17 mouse cellular contexts compared by ENCODE assay signal in genomic region chr10:88552738-88553137, GRCm38 (mm10). TPM values are rescaled to one million over a fixed set of nuclear protein-coding genes. Genes with fewer than 3 reads are reported as not detected.
DNase-seq lines count a peak whose midpoint lies in the region; ATAC-seq and TF ChIP-seq lines count a peak whose summit lies in the region.
"Had no signal": no experiment of that assay in that cellular context is flagged by ENCODE, and none has a peak within 500 bp of the region (broad histone marks: within the 10 kb centered on the region; RNA-seq: fewer than 3 reads in every experiment).

No protein-coding gene starts in this region.

- no peaks in the 10 kb centered on the region for H3K4me1 ChIP-seq in forebrain, postnatal 0 days (ENCODE audit: insufficient read depth)
- H3K4me1 ChIP-seq in forebrain, embryonic 12.5 days: no peaks in the 10 kb centered on the region
- H3K4me1 ChIP-seq in liver, postnatal 0 days (ENCODE audit: insufficient read depth): no peaks in the 10 kb centered on the region
- no peaks in the 10 kb centered on the region for H3K4me1 ChIP-seq in liver, embryonic 12.5 days
- no peaks in the 10 kb centered on the region for H3K4me1 ChIP-seq in stomach, postnatal 0 days (replicated peaks; ENCODE audit: control insufficient read depth, insufficient read depth)
- H3K4me1 ChIP-seq: embryonic facial prominence, embryonic 15.5 days; forebrain, embryonic 13.5 days; midbrain, embryonic 12.5 days had no signal

- no peak overlapping the region for H3K4me3 ChIP-seq in forebrain, postnatal 0 days (ENCODE audit: low read depth, low read length)
- H3K4me3 ChIP-seq in forebrain, embryonic 12.5 days (replicated peaks): no peak overlapping the region
- no peak overlapping the region for H3K4me3 ChIP-seq in liver, postnatal 0 days (ENCODE audit: low read depth, low read length)
- no peak overlapping the region for H3K4me3 ChIP-seq in liver, embryonic 12.5 days
- H3K4me3 ChIP-seq in stomach, postnatal 0 days (ENCODE audit: low read depth, low read length): no peak overlapping the region
- H3K4me3 ChIP-seq: embryonic facial prominence, embryonic 15.5 days; forebrain, embryonic 13.5 days; heart, embryonic 10.5 days; midbrain, embryonic 12.5 days had no signal

- no peak overlapping the region for H3K9ac ChIP-seq in forebrain, postnatal 0 days
- H3K9ac ChIP-seq in forebrain, embryonic 12.5 days: no peak overlapping the region
- no peak overlapping the region for H3K9ac ChIP-seq in liver, postnatal 0 days (replicated peaks)
- H3K9ac ChIP-seq in liver, embryonic 12.5 days: no peak overlapping the region
- H3K9ac ChIP-seq in stomach, postnatal 0 days (ENCODE audit: low read length): no peak overlapping the region
- H3K9ac ChIP-seq: embryonic facial prominence, embryonic 15.5 days; forebrain, embryonic 13.5 days; midbrain, embryonic 12.5 days had no signal

- no peak overlapping the region for H3K4me2 ChIP-seq in forebrain, postnatal 0 days (ENCODE audit: low read depth)
- H3K4me2 ChIP-seq in forebrain, embryonic 12.5 days: no peak overlapping the region
- no peak overlapping the region for H3K4me2 ChIP-seq in liver, postnatal 0 days (ENCODE audit: low read depth, low read length)
- no peak overlapping the region for H3K4me2 ChIP-seq in liver, embryonic 12.5 days
- no peak overlapping the region for H3K4me2 ChIP-seq in stomach, postnatal 0 days (replicated peaks; ENCODE audit: low read depth)
- H3K4me2 ChIP-seq: embryonic facial prominence, embryonic 15.5 days; forebrain, embryonic 13.5 days; midbrain, embryonic 12.5 days had no signal

- no peak for DNase-seq in forebrain, postnatal 0 days
- no peak for DNase-seq in liver, postnatal 0 days
- peak; percentile 21 for DNase-seq in R1 (ENCODE audit: low read depth, low spot score)
- DNase-seq in stomach, postnatal 0 days (ENCODE audit: low spot score): no peak
- DNase-seq in kidney, postnatal 14 days: no peak
- DNase-seq in urinary bladder, adult 18-20 months (ENCODE audit: low spot score in 2 of 2): no peak
- DNase-seq: cerebellum, adult 11-12 months; heart, postnatal 4 days; kidney, postnatal 4 days; lung, postnatal 10 days had no signal

- TF ChIP-seq CTCF in forebrain, postnatal 0 days (IDR thresholded peaks at IDR 0.05; ENCODE audit: low read depth): 0 out of 2 replicates have a peak, but pooled peaks have one; percentile 18
- peak; percentile 19; the same call in 1 of the 2 replicates for TF ChIP-seq CTCF in liver, postnatal 0 days (IDR thresholded peaks at IDR 0.05; ENCODE audit: low read depth)
- peak; percentile 41 for TF ChIP-seq CTCF in stomach, postnatal 0 days (IDR thresholded peaks at IDR 0.05; ENCODE audit: low read depth)

- no peaks in the 10 kb centered on the region for H3K27me3 ChIP-seq in forebrain, postnatal 0 days (ENCODE audit: insufficient read depth, low read length)
- H3K27me3 ChIP-seq in forebrain, embryonic 12.5 days: no peaks in the 10 kb centered on the region
- no peaks in the 10 kb centered on the region for H3K27me3 ChIP-seq in liver, postnatal 0 days (ENCODE audit: insufficient read depth, low read length)
- H3K27me3 ChIP-seq in liver, embryonic 12.5 days (replicated peaks): no peaks in the 10 kb centered on the region
- H3K27me3 ChIP-seq in stomach, postnatal 0 days (ENCODE audit: control insufficient read depth, insufficient read depth, low read length): no peaks in the 10 kb centered on the region
- H3K27me3 ChIP-seq: embryonic facial prominence, embryonic 15.5 days; forebrain, embryonic 13.5 days; midbrain, embryonic 12.5 days had no signal

- 95% methylated on average over 2 of the region's 2 CpGs for WGBS in forebrain, postnatal 0 days
- 97% methylated on average over 2 of the region's 2 CpGs for WGBS in forebrain, embryonic 12.5 days
- 79% methylated on average over 2 of the region's 2 CpGs for WGBS in liver, postnatal 0 days (ENCODE audit: insufficient replicate concordance)
- WGBS in liver, embryonic 12.5 days (ENCODE audit: insufficient replicate concordance): 84% methylated on average over 2 of the region's 2 CpGs
- 95% methylated on average over 2 of the region's 2 CpGs for WGBS in stomach, postnatal 0 days

- no peaks in the 10 kb centered on the region for H3K36me3 ChIP-seq in forebrain, postnatal 0 days (ENCODE audit: insufficient read depth)
- H3K36me3 ChIP-seq in forebrain, embryonic 12.5 days (replicated peaks): no peaks in the 10 kb centered on the region
- no peaks in the 10 kb centered on the region for H3K36me3 ChIP-seq in liver, postnatal 0 days (replicated peaks; ENCODE audit: insufficient read depth, low read length)
- no peaks in the 10 kb centered on the region for H3K36me3 ChIP-seq in liver, embryonic 12.5 days
- H3K36me3 ChIP-seq in stomach, postnatal 0 days (ENCODE audit: control insufficient read depth, insufficient read depth, low read length): no peaks in the 10 kb centered on the region
- H3K36me3 ChIP-seq: embryonic facial prominence, embryonic 15.5 days; heart, embryonic 10.5 days; midbrain, embryonic 12.5 days had no signal

- no peak for ATAC-seq in forebrain, postnatal 0 days
- no peak for ATAC-seq in forebrain, embryonic 12.5 days (ENCODE audit: low FRiP score)
- no peak for ATAC-seq in liver, postnatal 0 days
- no peak for ATAC-seq in liver, embryonic 12.5 days
- ATAC-seq in stomach, postnatal 0 days (ENCODE audit: low FRiP score, low TSS enrichment): no peak
- ATAC-seq: forebrain, embryonic 13.5 days had no signal

- H3K9me3 ChIP-seq in forebrain, postnatal 0 days (ENCODE audit: low read length): no peaks in the 10 kb centered on the region
- H3K9me3 ChIP-seq in forebrain, embryonic 12.5 days: no peaks in the 10 kb centered on the region
- H3K9me3 ChIP-seq in liver, postnatal 0 days (ENCODE audit: low read length): no peaks in the 10 kb centered on the region; the same call in 1 of the 2 replicates
- no peaks in the 10 kb centered on the region; the same call in 1 of the 2 replicates for H3K9me3 ChIP-seq in liver, embryonic 12.5 days (replicated peaks)
- H3K9me3 ChIP-seq in stomach, postnatal 0 days (ENCODE audit: control insufficient read depth, low read length): no peaks in the 10 kb centered on the region
- H3K9me3 ChIP-seq: embryonic facial prominence, embryonic 15.5 days; forebrain, embryonic 13.5 days; heart, embryonic 10.5 days; midbrain, embryonic 12.5 days had no signal

- no peak for TF ChIP-seq EP300 in liver, postnatal 0 days (IDR thresholded peaks at IDR 0.05; ENCODE audit: low read depth)
- TF ChIP-seq EP300 in stomach, postnatal 0 days (optimal IDR thresholded peaks at IDR 0.05): no peak

- no peak overlapping the region for H3K27ac ChIP-seq in forebrain, postnatal 0 days (ENCODE audit: low read depth, low read length)
- no peak overlapping the region for H3K27ac ChIP-seq in forebrain, embryonic 12.5 days
- H3K27ac ChIP-seq in liver, postnatal 0 days (ENCODE audit: low read depth): no peak overlapping the region
- no peak overlapping the region for H3K27ac ChIP-seq in liver, embryonic 12.5 days
- no peak overlapping the region for H3K27ac ChIP-seq in stomach, postnatal 0 days (replicated peaks)
- H3K27ac ChIP-seq: embryonic facial prominence, embryonic 15.5 days; forebrain, embryonic 13.5 days; heart, embryonic 10.5 days; midbrain, embryonic 12.5 days had no signal

RNA-seq across cellular contexts. Expression of gene Chpt1, which starts 48.9 kb away (rescaled TPM):
- total RNA-seq in forebrain, postnatal 0 days (2014; rRNA removed): 21.1 and 21.3 TPM in 2 replicates
- polyA plus RNA-seq in forebrain, postnatal 0 days (2015; fragmentation: Nextera tagmentation; extraction: Ambion mirVana): 13.6 and 19.3 TPM in 2 replicates
- 8.8 and 16.0 TPM in 2 replicates for polyA plus RNA-seq in forebrain, embryonic 12.5 days (2016; fragmentation: Nextera tagmentation; extraction: Ambion mirVana)
- 12.7 and 14.9 TPM in 2 replicates for polyA plus RNA-seq in liver, postnatal 0 days (2015; fragmentation: Nextera tagmentation; extraction: Ambion mirVana)
- polyA plus RNA-seq in liver, embryonic 12.5 days (2016; fragmentation: Nextera tagmentation; extraction: Ambion mirVana): 7.0 and 8.2 TPM in 2 replicates
- 91.8 and 97.6 TPM in 2 replicates for polyA plus RNA-seq in stomach, postnatal 0 days (2015; fragmentation: Nextera tagmentation; extraction: Ambion mirVana)

RNA-seq across cellular contexts. Expression of gene Mybpc1, which starts 52.2 kb away (rescaled TPM):
- total RNA-seq in forebrain, postnatal 0 days (2014; rRNA removed): 1.7 and 3.1 TPM in 2 replicates
- polyA plus RNA-seq in forebrain, postnatal 0 days (2015; fragmentation: Nextera tagmentation; extraction: Ambion mirVana): 1.4 and 2.8 TPM in 2 replicates
- 0.78 and 0.81 TPM in 2 replicates for polyA plus RNA-seq in forebrain, embryonic 12.5 days (2016; fragmentation: Nextera tagmentation; extraction: Ambion mirVana)
- 0.67 and 10.6 TPM in 2 replicates for polyA plus RNA-seq in liver, postnatal 0 days (2015; fragmentation: Nextera tagmentation; extraction: Ambion mirVana)
- 0.46 and 0.48 TPM in 2 replicates for polyA plus RNA-seq in liver, embryonic 12.5 days (2016; fragmentation: Nextera tagmentation; extraction: Ambion mirVana)
- 0.57 and 0.69 TPM in 2 replicates for polyA plus RNA-seq in stomach, postnatal 0 days (2015; fragmentation: Nextera tagmentation; extraction: Ambion mirVana)
- polyA plus RNA-seq: C2C12 had no signal
